Mouse (Mus musculus) erythroblast, embryonic 14.5 days (primary cell): Measurements from ENCODE around the gene Ost4.

Experiments
- GATA1 ChIP-seq: IDR thresholded peaks from 2 replicates; pipeline ENCODE4 v1.6.1; 2012; ENCODE audit warnings: low read length, inconsistent platforms, mixed read lengths
- TAL1 ChIP-seq: IDR thresholded peaks from 3 replicates; pipeline ENCODE4 v1.6.1; 2012; ENCODE audit warnings: low read length, inconsistent platforms, mixed read lengths

- TF ChIP-seq TAL1 (no peak), GATA1 (no peak)
These were observed 22.5 kb upstream of the Ost4 start for GRCm38 (mm10) chr5:30930121-30930520.
